Mouse (Mus musculus) forebrain, embryonic 15.5 days (tissue): ENCODE measurements around the gene Rps16. TPM values are rescaled to one million over a fixed set of nuclear protein-coding genes. Genes with fewer than 3 reads are reported as not detected.

Source experiments
- polyA plus RNA-seq: library from polyadenylated mRNA; unstranded; fragments of >200 nt; fragmentation: Nextera tagmentation; extraction: Ambion mirVana; gene quantifications from 2 replicates; pipeline ENCODE4 v1.2.1, GENCODE M21; 2015

The Rps16 gene
- polyA plus RNA-seq, 1 experiment from 2014 or later = 514 TPM

Other genes starting within 250 kb of the Rps16 start
- gene 9530053A07Rik, start 221.2 kb upstream of the Rps16 start, polyA plus RNA-seq = 0.08 and 0.11 TPM in 2 replicates
- 97.0 and 109 TPM in 2 replicates for gene Fbl, start 180.9 kb upstream of the Rps16 start, polyA plus RNA-seq
- gene Dyrk1b, start 171.2 kb upstream of the Rps16 start, polyA plus RNA-seq = 18.1 and 18.6 TPM in 2 replicates
- 5.4 and 16.7 TPM in 2 replicates for gene Eid2, start 82.8 kb upstream of the Rps16 start, polyA plus RNA-seq
- 41.3 and 44.9 TPM in 2 replicates for gene Eid2b, start 72.9 kb upstream of the Rps16 start, polyA plus RNA-seq
- 0.24 and 0.31 TPM in 2 replicates for gene Selenov, start 59.5 kb upstream of the Rps16 start, polyA plus RNA-seq
- 15.4 and 16.7 TPM in 2 replicates for gene Dll3, start 48.4 kb upstream of the Rps16 start, polyA plus RNA-seq
- 149 and 158 TPM in 2 replicates for gene Timm50, start 38.6 kb upstream of the Rps16 start, polyA plus RNA-seq
- gene Supt5, start 11.9 kb upstream of the Rps16 start, polyA plus RNA-seq = 104 and 107 TPM in 2 replicates
- gene Plekhg2, start 21.9 kb downstream of the Rps16 start, polyA plus RNA-seq = 42.8 and 47.8 TPM in 2 replicates
- 5.6 and 5.7 TPM in 2 replicates for gene Zfp36, start 29.6 kb downstream of the Rps16 start, polyA plus RNA-seq
- gene Med29, start 42.1 kb downstream of the Rps16 start, polyA plus RNA-seq = 44.6 and 46.9 TPM in 2 replicates
- gene Paf1, start 42.3 kb downstream of the Rps16 start, polyA plus RNA-seq = 98.0 and 106 TPM in 2 replicates
- gene Gmfg, start 86.8 kb downstream of the Rps16 start, polyA plus RNA-seq = 4.0 and 4.7 TPM in 2 replicates
- 10.9 and 13.0 TPM in 2 replicates for gene Lrfn1, start 101.3 kb downstream of the Rps16 start, polyA plus RNA-seq
- not detected in 2 replicates for gene Ifnl2, start 159.8 kb downstream of the Rps16 start, polyA plus RNA-seq
- gene Ifnl3, start 172.2 kb downstream of the Rps16 start, polyA plus RNA-seq = not detected in 2 replicates
- gene Sycn, start 190.2 kb downstream of the Rps16 start, polyA plus RNA-seq = not detected in 2 replicates
- gene Nccrp1, start 196.6 kb downstream of the Rps16 start, polyA plus RNA-seq = not detected in 2 replicates
- gene Samd4b, start 247.5 kb downstream of the Rps16 start, polyA plus RNA-seq = 24.3 and 25.7 TPM in 2 replicates
- 28.9 and 30.0 TPM in 2 replicates for gene Pak4, start 247.5 kb downstream of the Rps16 start, polyA plus RNA-seq